Mouse (Mus musculus): ENCODE data around the gene Gclm. TPM values are rescaled to one million over a fixed set of nuclear protein-coding genes. Genes with fewer than 3 reads are reported as not detected.

Gene Gclm
- polyA plus RNA-seq, 1 experiment from 2014 or later = 78.6 TPM

GRCm38 (mm10) chr3:122307894-122308671 lies 62.7 kb downstream of the Gclm start:
- no peak for DNase-seq
- no peak overlapping the region for H3K4me2 ChIP-seq
- 37% methylated on average over 4 of the region's 4 CpGs for WGBS
- H3K9me3 ChIP-seq (ENCODE audit: low read depth, low read length) = no peaks in the 10 kb centered on the region
- no peaks in the 10 kb centered on the region for H3K36me3 ChIP-seq (ENCODE audit: insufficient read depth)
- no peak for TF ChIP-seq CTCF (IDR thresholded peaks at IDR 0.05; ENCODE audit: low read depth)
- H3K4me1 ChIP-seq (ENCODE audit: insufficient read depth) = no peaks in the 10 kb centered on the region
- H3K27me3 ChIP-seq (ENCODE audit: insufficient read depth, low read length) = no peaks in the 10 kb centered on the region
- H3K27ac ChIP-seq (ENCODE audit: low read depth) = no peak overlapping the region
- H3K9ac ChIP-seq = no peak overlapping the region
- H3K4me3 ChIP-seq (ENCODE audit: low read depth, low read length) = no peak overlapping the region
- no peak for ATAC-seq (ENCODE audit: insufficient read depth)

GRCm38 (mm10) chr3:122308981-122309380 lies 63.6 kb downstream of the Gclm start:
- H3K36me3 ChIP-seq (ENCODE audit: insufficient read depth) = no peaks in the 10 kb centered on the region
- 26% methylated on average over 6 of the region's 6 CpGs for WGBS
- no peak for TF ChIP-seq CTCF (IDR thresholded peaks at IDR 0.05; ENCODE audit: low read depth)

GRCm38 (mm10) chr3:122312078-122312477 lies 66.7 kb downstream of the Gclm start:
- Histone ChIP-seq H3K4me1 (ENCODE audit: insufficient read depth) (peaks cover 2% of the 10 kb centered on the region; the same call in 1 of the 2 replicates), H3K9me3 (ENCODE audit: low read depth, low read length) (no peaks in the 10 kb centered on the region), H3K36me3 (ENCODE audit: insufficient read depth) (no peaks in the 10 kb centered on the region), H3K9ac (no peak overlapping the region), H3K4me2 (no peak overlapping the region), H3K4me3 (ENCODE audit: low read depth, low read length) (no peak overlapping the region), H3K27me3 (ENCODE audit: insufficient read depth, low read length) (no peaks in the 10 kb centered on the region), H3K27ac (ENCODE audit: low read depth) (no peak overlapping the region)
- DNase-seq (peak; percentile 94), ATAC-seq (ENCODE audit: insufficient read depth) (no peak)
- 19% methylated on average over 2 of the region's 2 CpGs for WGBS
- peak; percentile 99 for TF ChIP-seq CTCF (IDR thresholded peaks at IDR 0.05; ENCODE audit: low read depth)

More at GRCm38 (mm10) chr3:122308981-122309380, 63.6 kb downstream of the Gclm start:
- no peak for DNase-seq
- H3K9ac ChIP-seq = no peak overlapping the region
- ATAC-seq (ENCODE audit: insufficient read depth) = no peak
- H3K4me3 ChIP-seq (ENCODE audit: low read depth, low read length) = no peak overlapping the region
- no peaks in the 10 kb centered on the region for H3K27me3 ChIP-seq (ENCODE audit: insufficient read depth, low read length)
- H3K9me3 ChIP-seq (ENCODE audit: low read depth, low read length) = no peaks in the 10 kb centered on the region
- no peak overlapping the region for H3K4me2 ChIP-seq
- 0 out of 2 replicates have a peak, but pooled peaks cover 2% of the 10 kb centered on the region for H3K4me1 ChIP-seq (ENCODE audit: insufficient read depth)
- no peak overlapping the region for H3K27ac ChIP-seq (ENCODE audit: low read depth)

GRCm38 (mm10) chr3:122312936-122313629 lies 67.7 kb downstream of the Gclm start:
- no peaks in the 10 kb centered on the region for H3K36me3 ChIP-seq (ENCODE audit: insufficient read depth)
- no peak overlapping the region for H3K4me3 ChIP-seq (ENCODE audit: low read depth, low read length)
- H3K27me3 ChIP-seq (ENCODE audit: insufficient read depth, low read length) = no peaks in the 10 kb centered on the region
- no peak for TF ChIP-seq CTCF (IDR thresholded peaks at IDR 0.05; ENCODE audit: low read depth)
- H3K9me3 ChIP-seq (ENCODE audit: low read depth, low read length) = no peaks in the 10 kb centered on the region
- ATAC-seq (ENCODE audit: insufficient read depth) (no peak), DNase-seq (no peak)
- H3K9ac ChIP-seq = no peak overlapping the region
- H3K4me2 ChIP-seq = no peak overlapping the region
- peaks cover 2% of the 10 kb centered on the region; the same call in 1 of the 2 replicates for H3K4me1 ChIP-seq (ENCODE audit: insufficient read depth)
- no peak overlapping the region for H3K27ac ChIP-seq (ENCODE audit: low read depth)
- WGBS = 66% methylated on average over 10 of the region's 10 CpGs

- no peak overlapping the region for H3K4me3 ChIP-seq (ENCODE audit: low read depth, low read length)
- H3K4me2 ChIP-seq = no peak overlapping the region
- no peak overlapping the region for H3K27ac ChIP-seq (ENCODE audit: low read depth)
- H3K27me3 ChIP-seq (ENCODE audit: insufficient read depth, low read length) = no peaks in the 10 kb centered on the region
- no peak for ATAC-seq (ENCODE audit: insufficient read depth)
- H3K36me3 ChIP-seq (ENCODE audit: insufficient read depth) = no peaks in the 10 kb centered on the region
- peaks cover 2% of the 10 kb centered on the region; the same call in 1 of the 2 replicates for H3K4me1 ChIP-seq (ENCODE audit: insufficient read depth)
- WGBS = 49% methylated on average over 7 of the region's 7 CpGs
- no peak overlapping the region for H3K9ac ChIP-seq
- no peaks in the 10 kb centered on the region for H3K9me3 ChIP-seq (ENCODE audit: low read depth, low read length)
- DNase-seq = no peak
- no peak for TF ChIP-seq CTCF (IDR thresholded peaks at IDR 0.05; ENCODE audit: low read depth)
Observed at GRCm38 (mm10) chr3:122313936-122314335, 68.6 kb downstream of the Gclm start.

- peak overlapping the region; percentile 46 for H3K4me2 ChIP-seq
- TF ChIP-seq CTCF (IDR thresholded peaks at IDR 0.05; ENCODE audit: low read depth) = peak; percentile 31
- 11% methylated on average over 11 of the region's 11 CpGs for WGBS
- peak overlapping the region; percentile 65 for H3K27ac ChIP-seq (ENCODE audit: low read depth)
- H3K27me3 ChIP-seq (ENCODE audit: insufficient read depth, low read length) = no peaks in the 10 kb centered on the region
- H3K4me3 ChIP-seq (ENCODE audit: low read depth, low read length) = 0 out of 2 replicates have a peak overlapping the region, but pooled peaks have one; percentile 7
- H3K4me1 ChIP-seq (ENCODE audit: insufficient read depth) = peaks cover 2% of the 10 kb centered on the region; the same call in 1 of the 2 replicates
- ATAC-seq (ENCODE audit: insufficient read depth) (peak; percentile 94), DNase-seq (peak; percentile 71)
- H3K9me3 ChIP-seq (ENCODE audit: low read depth, low read length) = no peaks in the 10 kb centered on the region
- no peaks in the 10 kb centered on the region for H3K36me3 ChIP-seq (ENCODE audit: insufficient read depth)
- H3K9ac ChIP-seq = no peak overlapping the region; the same call in 1 of the 2 replicates
Observed at GRCm38 (mm10) chr3:122316621-122317020, 71.3 kb downstream of the Gclm start.

GRCm38 (mm10) chr3:122317339-122317738 lies 72.0 kb downstream of the Gclm start:
- Histone ChIP-seq H3K9ac (no peak overlapping the region), H3K27ac (ENCODE audit: low read depth) (peak overlapping the region; percentile 65), H3K4me1 (ENCODE audit: insufficient read depth) (peaks cover 2% of the 10 kb centered on the region; the same call in 1 of the 2 replicates), H3K27me3 (ENCODE audit: insufficient read depth, low read length) (no peaks in the 10 kb centered on the region), H3K9me3 (ENCODE audit: low read depth, low read length) (no peaks in the 10 kb centered on the region), H3K36me3 (ENCODE audit: insufficient read depth) (no peaks in the 10 kb centered on the region), H3K4me2 (no peak overlapping the region; the same call in 1 of the 2 replicates), H3K4me3 (ENCODE audit: low read depth, low read length) (no peak overlapping the region)
- ATAC-seq (ENCODE audit: insufficient read depth) = no peak
- no peak for DNase-seq
- TF ChIP-seq CTCF (IDR thresholded peaks at IDR 0.05; ENCODE audit: low read depth) = no peak
- WGBS = 78% methylated on average over 6 of the region's 6 CpGs

MicroRNAs within 50 kb of the gene (microRNA counts, 519-probe panel; counts per million panel counts)
- microRNA mmu-miR-760 = 1,744 counts per million, percentile 15 among the panel's probes with 10 or more counts

Small RNA genes within 50 kb of the gene (microRNA-seq; reads per million reads assigned to microRNA genes)
- gene Gm22903 (ENCODE audit: borderline number of aligned reads) = not detected
- 33.3 reads per million, percentile 36 among the genes with 10 or more reads in this experiment for gene Mir760 (ENCODE audit: borderline number of aligned reads)

Other genes with a start within 250 kb of the Gclm start
- gene Abca4, start 201.1 kb upstream of the Gclm start, polyA plus RNA-seq (2014; fragmentation: Nextera tagmentation; extraction: Ambion mirVana) = 0.78 and 1.7 TPM in 2 replicates
- gene Dnttip2, start 28.8 kb downstream of the Gclm start, polyA plus RNA-seq (2014; fragmentation: Nextera tagmentation; extraction: Ambion mirVana) = 77.8 and 80.2 TPM in 2 replicates
- 13.4 and 14.0 TPM in 2 replicates for gene Bcar3, start 48.6 kb downstream of the Gclm start, polyA plus RNA-seq (2014; fragmentation: Nextera tagmentation; extraction: Ambion mirVana)

Measured in lung, embryonic 14.5 days (tissue).